Mouse (Mus musculus): ENCODE results near the gene Asb2. TPM values are rescaled to one million over a fixed set of nuclear protein-coding genes. Genes with fewer than 3 reads are reported as not detected.

Gene Asb2
- total and polyA plus RNA-seq, 2 experiments from 2014 or later = 380 to 632 TPM

DNA sequence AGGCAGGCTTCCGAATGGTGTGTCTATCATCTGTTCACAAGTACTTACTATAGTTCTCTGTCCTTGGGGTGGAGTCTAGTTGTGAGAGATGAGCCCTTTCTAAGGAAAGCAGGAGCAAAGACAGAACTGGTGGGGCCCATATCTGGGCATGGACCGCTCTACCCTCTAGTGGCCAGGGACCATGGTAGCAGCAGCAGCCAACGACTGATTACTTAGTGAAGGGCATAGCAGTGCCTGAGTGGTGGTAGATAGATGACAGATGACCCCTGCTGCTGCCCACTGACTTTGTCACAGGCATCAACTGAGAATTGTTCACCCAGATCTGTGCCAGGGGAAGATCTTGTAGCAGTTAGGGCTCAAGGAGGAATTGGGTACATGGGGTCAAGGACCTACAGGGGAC lies 33.0 kb downstream of the Asb2 start:
- Histone ChIP-seq H3K9me3 (replicated peaks; ENCODE audit: control insufficient read depth, low read length) (no peaks in the 10 kb centered on the region), H3K27ac (ENCODE audit: low read depth) (0 out of 2 replicates have a peak overlapping the region, but pooled peaks have one; percentile 54), H3K36me3 (replicated peaks; ENCODE audit: control insufficient read depth, insufficient read depth, low read length) (peaks cover 65% of the 10 kb centered on the region), H3K4me3 (ENCODE audit: low read depth, low read length) (no peak overlapping the region), H3K9ac (replicated peaks; ENCODE audit: low read depth, low read length) (no peak overlapping the region), H3K27me3 (ENCODE audit: control insufficient read depth, insufficient read depth, low read length) (no peaks in the 10 kb centered on the region), H3K4me1 (ENCODE audit: control insufficient read depth, insufficient read depth) (peaks cover 7% of the 10 kb centered on the region), H3K4me2 (ENCODE audit: low read depth, low read length) (no peak overlapping the region)
- WGBS = 37% methylated on average over 3 of the region's 3 CpGs
- peak; percentile 45; the same call in 1 of the 2 replicates for ATAC-seq (ENCODE audit: insufficient read depth, low read depth)
- TF ChIP-seq CTCF (IDR thresholded peaks at IDR 0.05; ENCODE audit: low read depth) (peak; percentile 60), EP300 (IDR thresholded peaks at IDR 0.05; ENCODE audit: low read depth) (no peak)
- DNase-seq (ENCODE audit: low spot score) = peak; percentile 56

DNA sequence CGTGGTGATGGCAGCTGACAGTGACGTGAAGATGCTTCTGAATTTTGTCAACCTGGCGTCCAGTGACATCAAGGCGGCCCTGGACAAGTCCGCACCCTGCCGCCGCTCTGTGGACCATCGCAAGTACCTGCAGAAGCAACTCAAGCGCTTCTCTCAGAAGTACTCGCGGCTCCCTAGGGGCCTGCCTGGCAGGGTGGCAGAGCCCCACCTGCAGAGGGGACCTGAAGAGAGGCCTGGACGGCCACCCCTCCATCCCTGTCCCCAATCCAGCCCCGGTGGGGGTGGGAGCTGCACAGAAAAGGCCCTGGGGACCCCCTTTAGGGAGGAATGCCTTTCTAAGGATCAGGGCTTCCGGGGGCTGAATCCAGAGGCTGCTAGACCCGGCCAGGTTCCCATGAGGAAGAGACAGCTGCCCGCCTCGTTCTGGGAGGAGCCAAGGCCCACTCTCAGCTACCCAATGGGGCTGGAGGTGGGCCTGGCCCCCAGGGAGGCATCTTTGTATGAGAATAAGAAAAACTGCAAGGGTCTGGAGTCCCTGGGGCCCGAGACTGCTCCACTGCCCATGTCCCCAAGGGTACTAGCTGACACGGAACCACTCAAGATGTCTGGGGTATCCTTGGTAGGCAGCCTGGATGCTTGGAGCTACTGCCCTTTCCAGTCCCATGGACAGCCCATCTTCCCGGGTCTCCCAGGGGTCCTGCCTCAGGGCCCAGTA lies 39.8 kb downstream of the Asb2 start:
- no peak for DNase-seq (ENCODE audit: low spot score)

DNA sequence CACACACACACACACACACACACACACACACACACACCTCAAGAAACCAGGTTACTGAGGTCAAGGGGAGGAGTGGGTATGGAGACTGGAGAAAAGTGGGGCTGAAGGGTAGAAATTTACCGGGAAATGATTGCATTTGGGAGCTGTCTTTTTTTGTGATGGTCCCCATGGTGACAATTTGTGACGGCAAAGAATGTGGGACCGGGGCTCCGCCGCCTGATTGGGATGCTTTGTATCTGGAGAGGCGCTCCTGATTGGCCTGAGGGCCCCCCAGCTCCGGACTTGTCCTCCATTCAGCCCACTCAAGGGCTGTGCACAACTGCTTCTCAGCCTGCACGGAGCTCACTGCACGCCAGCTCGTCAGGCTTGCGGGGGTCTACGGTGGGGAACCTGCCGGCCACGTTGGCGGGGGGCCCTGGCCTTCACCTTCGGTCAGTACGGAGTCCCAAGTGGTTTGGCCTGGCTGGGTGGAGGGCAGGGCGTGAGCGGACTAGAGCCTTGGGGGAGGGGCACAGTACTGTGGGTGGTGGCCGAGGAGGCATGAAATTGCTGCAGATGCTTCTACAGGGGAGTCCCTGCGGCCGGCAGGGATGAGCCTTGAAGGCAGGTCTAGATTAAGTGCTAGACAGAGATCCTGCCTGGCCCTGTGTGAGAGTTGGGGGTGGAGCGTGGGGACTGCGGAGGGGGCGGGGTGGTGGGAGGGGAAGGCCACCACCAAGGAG lies 41.0 kb downstream of the Asb2 start:
- ATAC-seq (ENCODE audit: insufficient read depth, low read depth) (no peak), DNase-seq (ENCODE audit: low spot score) (no peak)
- no peaks in the 10 kb centered on the region for H3K9me3 ChIP-seq (replicated peaks; ENCODE audit: control insufficient read depth, low read length)
- H3K4me1 ChIP-seq (ENCODE audit: control insufficient read depth, insufficient read depth) = no peaks in the 10 kb centered on the region
- no peak overlapping the region for H3K27ac ChIP-seq (ENCODE audit: low read depth)
- no peak for TF ChIP-seq CTCF (IDR thresholded peaks at IDR 0.05; ENCODE audit: low read depth)
- no peak for TF ChIP-seq EP300 (IDR thresholded peaks at IDR 0.05; ENCODE audit: low read depth)
- WGBS = 10% methylated on average over 24 of the region's 25 CpGs
- H3K27me3 ChIP-seq (ENCODE audit: control insufficient read depth, insufficient read depth, low read length) = peaks cover 8% of the 10 kb centered on the region; the same call in 1 of the 2 replicates
- no peak overlapping the region for H3K9ac ChIP-seq (replicated peaks; ENCODE audit: low read depth, low read length)
- peaks cover 6% of the 10 kb centered on the region; the same call in 1 of the 2 replicates for H3K36me3 ChIP-seq (replicated peaks; ENCODE audit: control insufficient read depth, insufficient read depth, low read length)
- H3K4me3 ChIP-seq (ENCODE audit: low read depth, low read length) = 0 out of 2 replicates have a peak overlapping the region, but pooled peaks have one; percentile 5
- peak overlapping the region; percentile 32 for H3K4me2 ChIP-seq (ENCODE audit: low read depth, low read length)

More for the DNA sequence above, 39.8 kb downstream of the Asb2 start:
- Histone ChIP-seq H3K9ac (replicated peaks; ENCODE audit: low read depth, low read length) (no peak overlapping the region), H3K27ac (ENCODE audit: low read depth) (no peak overlapping the region), H3K9me3 (replicated peaks; ENCODE audit: control insufficient read depth, low read length) (no peaks in the 10 kb centered on the region), H3K4me2 (ENCODE audit: low read depth, low read length) (no peak overlapping the region), H3K4me3 (ENCODE audit: low read depth, low read length) (no peak overlapping the region), H3K4me1 (ENCODE audit: control insufficient read depth, insufficient read depth) (no peaks in the 10 kb centered on the region), H3K27me3 (ENCODE audit: control insufficient read depth, insufficient read depth, low read length) (peaks cover 8% of the 10 kb centered on the region; the same call in 1 of the 2 replicates), H3K36me3 (replicated peaks; ENCODE audit: control insufficient read depth, insufficient read depth, low read length) (peaks cover 14% of the 10 kb centered on the region)
- TF ChIP-seq CTCF (IDR thresholded peaks at IDR 0.05; ENCODE audit: low read depth) (no peak), EP300 (IDR thresholded peaks at IDR 0.05; ENCODE audit: low read depth) (no peak)
- 37% methylated on average over 20 of the region's 20 CpGs for WGBS
- no peak for ATAC-seq (ENCODE audit: insufficient read depth, low read depth)

DNA sequence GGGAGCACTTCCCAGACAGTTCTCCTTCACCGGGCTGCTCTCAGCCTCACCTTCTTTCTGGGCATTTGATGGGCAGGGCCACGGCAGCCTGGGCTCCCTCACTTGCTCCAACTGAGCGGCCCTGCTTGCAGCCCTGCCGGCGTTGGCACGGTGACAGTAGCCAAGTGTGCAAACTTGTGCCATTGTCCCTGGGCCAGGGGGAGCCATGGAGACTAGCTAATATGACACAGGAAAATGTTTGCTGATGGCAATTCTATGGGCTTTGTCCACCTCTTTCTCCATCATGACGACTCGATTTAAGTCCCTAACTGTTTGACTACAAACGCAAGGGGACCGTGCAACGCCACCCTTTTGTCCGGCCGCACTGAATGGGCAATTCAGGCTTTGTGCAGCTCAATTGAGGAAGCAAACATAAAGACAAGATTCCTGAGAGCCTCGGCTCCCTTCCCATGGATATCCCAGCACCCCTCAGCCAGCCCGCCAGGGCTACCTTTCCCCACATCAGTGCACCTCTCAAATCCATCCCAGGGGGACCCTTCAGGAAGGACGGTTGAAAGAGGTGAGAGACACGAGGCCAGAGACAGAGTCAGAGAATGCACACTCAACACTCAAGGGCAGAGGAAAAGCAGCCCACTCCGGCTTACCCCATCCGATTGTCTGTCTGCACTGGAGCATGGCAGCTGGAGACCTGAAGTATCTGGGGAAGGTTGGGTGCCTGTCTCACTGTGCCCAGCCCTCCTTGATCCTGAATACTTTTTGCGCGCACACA lies 41.7 kb downstream of the Asb2 start:
- ATAC-seq (ENCODE audit: insufficient read depth, low read depth) = no peak
- TF ChIP-seq CTCF (IDR thresholded peaks at IDR 0.05; ENCODE audit: low read depth) (no peak), EP300 (IDR thresholded peaks at IDR 0.05; ENCODE audit: low read depth) (no peak)
- no peaks in the 10 kb centered on the region for H3K36me3 ChIP-seq (replicated peaks; ENCODE audit: control insufficient read depth, insufficient read depth, low read length)
- no peak overlapping the region for H3K9ac ChIP-seq (replicated peaks; ENCODE audit: low read depth, low read length)
- peaks cover 8% of the 10 kb centered on the region; the same call in 1 of the 2 replicates for H3K27me3 ChIP-seq (ENCODE audit: control insufficient read depth, insufficient read depth, low read length)
- WGBS = 67% methylated on average over 21 of the region's 21 CpGs
- H3K4me2 ChIP-seq (ENCODE audit: low read depth, low read length) = no peak overlapping the region
- no peaks in the 10 kb centered on the region for H3K4me1 ChIP-seq (ENCODE audit: control insufficient read depth, insufficient read depth)
- no peak overlapping the region for H3K4me3 ChIP-seq (ENCODE audit: low read depth, low read length)
- no peak for DNase-seq (ENCODE audit: low spot score)
- no peaks in the 10 kb centered on the region for H3K9me3 ChIP-seq (replicated peaks; ENCODE audit: control insufficient read depth, low read length)
- H3K27ac ChIP-seq (ENCODE audit: low read depth) = no peak overlapping the region

- ATAC-seq (ENCODE audit: insufficient read depth, low read depth) (no peak), DNase-seq (ENCODE audit: low spot score) (no peak)
- no peak overlapping the region for H3K27ac ChIP-seq (ENCODE audit: low read depth)
- H3K36me3 ChIP-seq (replicated peaks; ENCODE audit: control insufficient read depth, insufficient read depth, low read length) = no peaks in the 10 kb centered on the region
- no peak for TF ChIP-seq CTCF (IDR thresholded peaks at IDR 0.05; ENCODE audit: low read depth)
- TF ChIP-seq EP300 (IDR thresholded peaks at IDR 0.05; ENCODE audit: low read depth) = no peak
- no peak overlapping the region for H3K9ac ChIP-seq (replicated peaks; ENCODE audit: low read depth, low read length)
- H3K4me2 ChIP-seq (ENCODE audit: low read depth, low read length) = no peak overlapping the region
- no peaks in the 10 kb centered on the region for H3K9me3 ChIP-seq (replicated peaks; ENCODE audit: control insufficient read depth, low read length)
- peaks cover 8% of the 10 kb centered on the region; the same call in 1 of the 2 replicates for H3K27me3 ChIP-seq (ENCODE audit: control insufficient read depth, insufficient read depth, low read length)
- H3K4me1 ChIP-seq (ENCODE audit: control insufficient read depth, insufficient read depth) = no peaks in the 10 kb centered on the region
- WGBS = 76% methylated on average over 6 of the region's 6 CpGs
- no peak overlapping the region for H3K4me3 ChIP-seq (ENCODE audit: low read depth, low read length)
Observed at GRCm38 (mm10) chr12:103313274-103313673, 42.5 kb downstream of the Asb2 start.
